Mouse (Mus musculus): ENCODE results near the gene St6galnac4.

St6galnac4 gene

DNA sequence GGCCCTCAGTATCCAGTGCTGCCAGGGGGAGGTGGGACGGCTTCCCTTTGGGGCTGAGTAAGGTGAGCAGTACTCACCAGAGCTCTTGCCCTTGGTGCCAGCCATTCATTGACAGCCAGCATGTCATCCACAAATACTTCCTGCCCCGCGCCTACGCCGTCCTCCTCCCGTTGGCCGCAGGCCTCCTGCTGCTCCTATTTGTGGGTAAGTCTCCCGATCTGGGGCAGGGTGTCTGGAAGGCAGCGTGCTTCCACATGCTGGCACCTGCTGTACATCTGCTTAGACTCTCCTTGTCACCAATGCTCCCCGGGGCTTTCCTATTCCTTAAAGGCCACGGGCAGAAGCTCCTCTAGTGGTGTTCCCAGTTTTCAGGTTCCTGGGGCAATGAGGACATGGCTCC, 14.7 kb upstream of the St6galnac4 start:
- DNase-seq, result no peak

GRCm38 (mm10) chr2:32574497-32574896, 12.4 kb upstream of the St6galnac4 start, which contains the start of gene Pip5kl1:
Gene Pip5kl1, plus strand, starts transcription at chr2:32574797.
- no peak for DNase-seq

DNA sequence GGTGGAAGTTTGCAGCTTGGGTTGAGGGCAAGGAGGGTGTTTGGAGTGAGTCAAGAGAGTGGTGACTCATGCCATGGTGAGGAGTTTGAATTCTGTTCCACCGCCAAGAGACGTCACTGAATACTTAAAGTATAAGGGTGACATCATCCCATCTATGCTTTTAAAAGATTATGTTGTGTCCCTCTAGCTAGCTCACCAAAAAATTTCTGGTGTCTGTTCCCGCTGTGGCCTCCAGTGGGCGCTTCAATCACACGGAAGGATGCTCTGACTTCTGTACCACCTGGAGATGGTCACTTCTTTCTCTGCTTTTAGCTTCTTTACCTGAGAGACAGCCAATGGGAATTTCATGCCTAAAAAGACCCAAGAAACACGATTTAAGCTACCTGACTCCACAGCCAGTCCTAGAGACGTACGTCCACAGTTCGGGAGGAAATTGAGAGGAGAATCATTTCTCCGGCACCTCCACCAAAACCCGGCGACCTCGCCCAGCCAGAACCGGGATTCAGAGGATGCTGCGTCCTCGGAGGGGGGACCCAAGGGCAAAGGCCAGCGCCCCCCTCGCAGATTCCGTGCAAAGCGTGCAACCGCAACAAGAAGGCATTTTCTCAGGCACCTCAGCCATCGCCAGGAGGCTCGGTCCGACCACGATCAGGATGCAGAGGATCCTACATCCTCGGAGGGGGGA, 11.9 kb upstream of the St6galnac4 start:
- peak; percentile 75 to 81 for DNase-seq

GRCm38 (mm10) chr2:32575586-32576160, 11.2 kb upstream of the St6galnac4 start, which contains the start of gene 9430097D07Rik:
Gene 9430097D07Rik, minus strand, starts transcription at chr2:32575684.
- peak; percentile 48 to 49 for DNase-seq

GRCm38 (mm10) chr2:32576532-32576931, 10.4 kb upstream of the St6galnac4 start:
- no peak for DNase-seq

DNA sequence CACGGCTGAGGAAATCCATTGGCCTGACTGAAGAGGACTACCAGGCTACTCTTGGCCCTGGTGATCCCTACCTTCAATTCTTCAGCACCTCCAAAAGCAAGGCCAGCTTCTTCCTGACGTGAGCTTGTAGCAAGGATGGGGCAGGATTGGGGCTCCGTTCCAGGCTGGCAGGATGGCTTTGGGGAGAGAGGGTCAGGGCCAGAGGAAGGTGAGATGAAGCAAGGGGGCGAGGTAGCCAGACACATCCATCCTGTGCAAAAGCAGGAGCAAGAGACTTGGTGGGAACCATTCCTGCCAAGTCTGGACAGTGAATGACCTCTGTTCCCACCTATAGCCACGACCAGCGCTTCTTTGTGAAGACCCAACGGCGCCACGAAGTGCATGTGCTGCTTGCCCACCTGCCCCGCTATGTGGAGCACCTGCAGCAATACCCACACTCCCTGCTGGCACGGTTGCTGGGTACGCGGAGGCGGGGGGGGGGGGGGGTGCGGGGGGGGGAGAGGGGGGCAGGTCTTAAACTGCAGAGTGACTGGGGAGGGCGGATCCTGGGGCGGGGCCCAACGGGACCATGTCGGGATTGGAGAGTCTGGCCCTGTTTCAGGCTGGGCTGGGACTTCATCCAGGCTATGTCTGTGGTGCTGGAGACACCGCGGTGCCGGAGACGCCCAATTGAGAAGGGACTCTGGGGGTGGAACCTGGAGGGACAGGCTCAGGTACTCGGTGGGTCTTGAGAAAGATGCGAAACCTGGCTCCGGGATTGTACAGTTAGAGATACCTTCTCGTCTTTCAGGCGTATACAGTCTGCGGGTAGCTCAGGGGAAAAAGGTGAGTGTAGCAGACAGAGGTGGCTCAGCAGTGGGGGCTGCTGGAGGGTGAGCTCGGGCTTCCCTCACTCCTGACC, 8.5 kb upstream of the St6galnac4 start:
- DNase-seq, result peak in 1 of 2 experiments; percentile 25

DNA sequence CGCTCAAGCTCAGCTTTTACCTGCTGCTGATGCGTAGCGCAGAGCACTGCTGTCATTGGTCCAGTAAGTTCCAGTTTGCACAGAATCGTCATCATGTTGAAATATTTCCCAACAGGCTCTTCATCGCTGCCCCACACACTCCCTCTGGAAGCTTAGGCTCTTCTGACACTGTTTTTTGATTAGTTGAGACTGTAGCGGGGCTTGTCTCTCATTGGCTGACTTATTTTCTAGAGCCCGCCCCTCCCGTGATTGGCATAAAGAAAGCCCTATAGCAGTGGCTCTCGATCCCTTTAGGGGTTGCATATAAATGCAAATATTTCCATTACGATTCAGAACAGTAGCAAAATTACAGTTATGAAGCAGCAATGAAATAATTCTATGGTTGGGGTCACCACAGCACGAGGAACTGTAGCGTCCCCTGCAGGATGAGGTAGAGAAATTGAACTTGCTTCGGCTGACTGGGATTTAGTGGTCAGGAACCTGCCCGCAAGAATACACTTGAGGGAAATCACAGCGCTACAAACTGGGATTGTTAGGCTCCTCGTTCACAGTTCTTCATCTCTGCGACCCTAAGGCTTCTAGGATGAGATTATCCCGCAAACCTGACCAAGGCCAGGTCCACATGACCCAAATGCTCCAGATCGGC, 5.3 kb upstream of the St6galnac4 start:
- DNase-seq, result peak in 1 of 2 experiments; percentile 47

DNA sequence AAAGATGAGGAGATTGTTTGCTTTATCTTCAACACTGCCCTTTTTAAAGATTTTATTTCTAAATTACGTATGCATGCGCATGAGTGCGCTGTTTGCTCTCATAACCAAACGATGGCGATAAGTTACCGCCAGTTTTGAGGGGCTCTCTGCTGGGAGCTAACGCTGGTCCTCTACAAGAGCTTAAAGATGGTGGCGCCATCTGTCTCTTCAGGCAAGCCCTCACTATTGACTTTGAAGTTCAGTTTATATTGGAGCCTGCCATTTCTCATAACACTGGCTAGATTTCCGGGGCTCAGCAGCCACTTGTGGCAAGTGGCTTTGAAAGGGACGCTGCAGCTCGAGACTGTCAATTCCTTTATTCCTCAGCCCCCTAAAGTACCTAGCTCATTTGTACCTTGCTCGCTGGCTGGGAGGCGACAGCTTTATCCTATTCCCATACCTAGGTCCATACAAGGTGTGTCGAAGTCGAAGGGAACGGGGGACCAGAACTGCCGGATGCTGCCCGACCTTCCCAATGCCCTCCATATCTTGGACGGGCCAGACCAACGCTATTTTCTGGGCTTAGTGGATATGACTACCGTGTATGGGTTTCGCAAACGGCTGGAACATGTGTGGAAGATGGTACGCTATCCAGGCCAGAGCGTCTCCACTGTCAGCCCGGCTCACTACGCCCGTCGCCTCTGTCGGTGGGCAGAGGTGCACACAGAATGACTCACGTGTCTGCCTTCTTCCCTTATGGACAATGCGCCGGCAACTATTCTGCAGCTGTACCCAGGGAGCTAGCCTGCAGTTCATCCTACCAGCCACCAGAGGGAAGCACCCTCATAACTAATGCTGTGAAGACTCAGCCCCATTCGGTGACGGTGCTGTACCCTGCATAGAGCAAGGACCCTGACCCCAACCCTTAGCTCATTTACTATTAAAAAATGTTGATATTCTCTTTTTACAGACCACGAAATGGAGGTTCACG, 3.8 kb upstream of the St6galnac4 start:
- peak; percentile 83 to 87 for DNase-seq

GRCm38 (mm10) chr2:32585149-32585714, 1.7 kb upstream of the St6galnac4 start:
- DNase-seq, result no peak

DNA sequence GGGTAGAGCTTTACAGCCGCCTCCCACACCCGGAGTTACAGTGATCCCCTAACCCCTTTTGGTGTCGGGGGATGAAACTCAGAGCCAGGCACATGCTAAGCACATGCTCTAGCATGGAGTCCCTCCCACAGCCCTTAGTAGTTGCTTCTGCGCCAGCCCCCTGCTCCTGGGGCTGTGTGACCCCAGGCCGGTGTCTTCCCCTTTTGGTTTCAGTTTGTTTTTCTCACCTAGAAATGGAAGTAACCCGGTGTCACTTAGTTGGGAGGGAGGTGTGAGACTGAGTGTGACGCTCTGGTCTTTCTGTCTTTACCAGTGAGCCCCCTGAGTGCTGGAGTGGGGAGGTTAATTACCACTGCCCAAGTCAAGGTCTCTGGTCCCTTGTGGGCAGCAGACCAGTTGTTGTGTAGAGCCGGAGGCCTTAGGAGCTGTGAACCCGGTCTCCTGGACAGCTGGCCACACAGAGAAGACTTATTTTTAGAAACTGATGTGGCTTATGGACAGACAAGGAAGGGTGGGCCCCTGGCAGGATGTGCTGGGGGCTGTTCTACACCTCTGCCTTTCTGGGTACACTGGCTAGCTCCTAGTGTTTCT, 931 bp downstream of the St6galnac4 start:
- peak; percentile 83 to 87 for DNase-seq

DNA sequence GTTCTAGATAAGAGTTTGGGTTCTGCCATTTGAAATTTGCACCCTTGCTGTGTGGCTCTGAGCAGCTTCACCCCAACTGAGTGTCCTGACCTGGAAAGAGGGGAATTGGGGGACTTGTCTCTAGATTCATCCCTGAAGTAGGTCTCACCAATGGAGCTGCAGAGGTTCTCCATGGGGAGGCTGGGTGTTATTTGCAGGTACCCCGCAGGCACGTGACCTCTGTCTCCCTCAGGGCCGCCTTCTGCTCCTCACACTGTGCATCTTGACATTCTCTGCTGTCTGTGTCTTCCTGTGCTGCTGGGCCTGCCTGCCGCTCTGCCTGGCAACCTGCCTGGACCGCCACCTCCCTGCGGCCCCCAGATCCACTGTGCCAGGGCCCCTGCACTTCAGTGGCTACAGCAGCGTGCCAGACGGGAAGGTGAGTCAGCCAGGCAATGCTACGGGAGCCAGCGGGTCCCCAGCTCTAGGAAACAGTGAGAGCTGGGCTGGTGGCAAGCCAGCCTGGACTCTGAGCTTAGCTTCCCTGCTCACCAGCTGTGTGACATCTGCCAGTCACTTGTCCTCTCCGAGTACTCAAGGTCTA, 2.4 kb downstream of the St6galnac4 start:
- DNase-seq, result no peak

- DNase-seq, result no peak
Measured at GRCm38 (mm10) chr2:32590224-32590623, 3.3 kb downstream of the St6galnac4 start.

DNA sequence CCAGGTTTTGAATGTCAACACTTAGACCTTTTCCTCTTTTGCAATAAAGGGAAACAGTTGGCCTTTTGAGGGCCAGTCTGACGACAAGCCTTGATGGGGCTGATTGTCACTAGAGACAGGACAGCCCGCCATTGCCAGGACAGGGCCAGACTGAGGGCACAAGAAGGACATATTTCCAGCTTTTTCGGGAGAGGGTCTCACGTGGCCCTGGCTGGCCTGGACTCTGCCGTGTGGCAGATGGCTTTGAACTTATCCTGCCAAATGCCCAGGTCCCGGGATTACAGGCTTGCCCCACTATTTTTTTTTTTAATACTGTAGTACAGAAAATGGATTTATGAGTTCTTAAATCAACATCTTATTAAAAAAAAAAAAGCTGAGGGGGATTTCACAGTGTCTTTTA, 4.4 kb downstream of the St6galnac4 start:
- DNase-seq, result no peak

GRCm38 (mm10) chr2:32596725-32597124, 9.8 kb downstream of the St6galnac4 start:
- DNase-seq, result no peak

DNA sequence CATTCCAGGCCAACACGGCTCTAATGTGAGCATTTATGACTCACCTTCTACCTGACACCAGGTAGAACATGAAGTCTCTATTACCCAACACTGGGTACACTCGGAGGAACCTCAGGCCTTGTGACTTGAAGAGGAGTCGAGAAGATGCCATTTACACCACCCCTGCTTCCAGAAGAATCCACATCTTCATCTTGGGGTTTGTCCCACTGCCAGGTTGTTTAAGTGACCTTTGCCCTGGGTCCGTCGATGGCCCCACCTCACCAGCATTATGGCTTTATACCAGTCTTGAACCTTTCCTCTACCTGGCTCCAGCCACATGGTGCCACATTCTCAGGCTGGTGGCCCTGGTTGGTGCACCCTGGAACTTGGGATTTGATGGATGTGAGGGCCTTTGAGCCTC, 10.4 kb downstream of the St6galnac4 start:
- DNase-seq, result no peak

DNA sequence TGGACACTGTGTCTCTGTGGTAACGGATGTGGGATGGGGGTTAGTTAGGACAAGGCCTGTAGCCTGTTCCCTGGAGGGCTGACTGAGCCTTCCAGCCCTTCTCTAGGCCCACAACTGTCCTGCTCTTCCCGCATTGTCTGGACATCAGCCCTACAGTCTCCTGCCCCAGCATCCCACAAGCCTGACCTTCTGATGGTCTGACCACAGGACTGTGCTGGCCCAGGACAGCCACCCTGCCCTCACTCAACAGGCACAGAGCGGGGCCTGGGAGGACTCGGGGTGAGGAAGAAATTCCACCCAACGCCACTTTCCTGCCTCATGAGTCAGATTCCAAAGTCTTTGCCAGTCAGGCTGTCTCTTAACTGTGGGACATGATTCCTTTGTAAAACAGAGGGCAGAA, 10.8 kb downstream of the St6galnac4 start:
- DNase-seq, result no peak

- DNase-seq, result no peak
Measured at GRCm38 (mm10) chr2:32598506-32598905, 11.6 kb downstream of the St6galnac4 start.

- DNase-seq, result no peak
Measured at GRCm38 (mm10) chr2:32599409-32599808, 12.5 kb downstream of the St6galnac4 start, which contains the start of gene St6galnac6. Gene St6galnac6, plus strand, starts transcription at chr2:32599709.

DNA sequence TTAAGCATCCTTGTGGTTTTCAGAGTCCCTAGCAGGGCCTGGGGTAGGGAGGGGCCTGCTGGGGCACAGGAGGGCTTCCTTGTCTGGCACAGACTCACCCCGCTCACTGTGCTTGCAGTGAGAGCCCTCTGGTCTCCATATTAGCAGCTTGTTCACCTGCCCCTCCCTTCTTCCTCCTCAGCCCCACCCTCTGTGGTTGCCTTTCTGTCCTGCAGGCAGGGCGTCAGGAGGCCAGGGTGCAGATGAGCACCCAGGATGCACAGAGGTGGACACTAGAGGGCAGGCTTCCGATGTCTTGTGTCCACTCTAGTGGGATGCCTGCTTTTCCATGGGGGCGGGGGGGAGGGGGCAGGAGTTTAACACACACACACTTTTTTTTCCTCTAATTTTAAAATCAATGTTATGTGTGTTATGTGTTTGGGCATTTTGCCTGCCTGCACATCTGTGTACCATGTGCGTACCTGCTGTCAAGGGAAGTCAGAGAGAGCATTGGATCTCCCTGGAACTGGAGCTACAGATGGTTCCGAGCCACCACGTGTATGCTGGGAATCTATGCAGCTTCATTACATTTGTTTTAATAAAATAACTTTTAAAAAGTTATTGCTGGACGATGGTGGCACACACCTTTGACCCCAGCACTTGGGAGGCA, 14.6 kb downstream of the St6galnac4 start:
- peak; percentile 40 to 41 for DNase-seq

GRCm38 (mm10) chr2:32602600-32603054, 15.7 kb downstream of the St6galnac4 start:
- peak; percentile 92 for DNase-seq

All from B cell, adult 2 months (primary cell).